Mouse (Mus musculus) thymus, adult 2 months (tissue): ENCODE measurements around the gene Olfr92. TPM values are rescaled to one million over a fixed set of nuclear protein-coding genes. Genes with fewer than 3 reads are reported as not detected.

Experiments used
- DNase-seq: peaks from one replicate; pipeline ENCODE4 v3.0.0; 2021
- H3K27ac ChIP-seq: fragments of 200-500 bp; 2 replicates; pipeline ENCODE4 v1.5.1; 2012; ENCODE audit warnings: low read length, control low read depth; ENCODE audit not compliant: control insufficient read depth, insufficient read depth
- H3K27me3 ChIP-seq: fragments of 200-500 bp; 2 replicates; pipeline ENCODE4 v1.6.1; 2012; ENCODE audit warnings: mild to moderate bottlenecking, low read length, moderate library complexity, mixed read lengths; ENCODE audit not compliant: control insufficient read depth, insufficient read depth
- H3K36me3 ChIP-seq: fragments of 200-500 bp; 2 replicates; pipeline ENCODE4 v1.6.1; 2012; ENCODE audit warnings: mild to moderate bottlenecking, low read length, moderate library complexity; ENCODE audit not compliant: control insufficient read depth, insufficient read depth
- H3K4me1 ChIP-seq: fragments of 200-500 bp; replicated peaks from 2 replicates; pipeline ENCODE4 v1.6.1; 2012; ENCODE audit warnings: low read length; ENCODE audit not compliant: control insufficient read depth, insufficient read depth
- H3K4me3 ChIP-seq: fragments of 200-500 bp; 2 replicates; pipeline ENCODE4 v1.5.1; 2012; ENCODE audit warnings: mild to moderate bottlenecking, low read length, control low read depth, moderate library complexity; ENCODE audit not compliant: control insufficient read depth, insufficient read depth
- CTCF ChIP-seq: fragments of 200-500 bp; IDR thresholded peaks from 2 replicates; pipeline ENCODE4 v1.5.1; 2012; ENCODE audit warnings: mild to moderate bottlenecking, control low read depth, low read length, moderate library complexity, borderline replicate concordance; ENCODE audit not compliant: control insufficient read depth, poor library complexity, insufficient read depth; ENCODE audit errors: extremely low read depth
- POLR2A ChIP-seq: fragments of 200-500 bp; IDR thresholded peaks from 2 replicates; pipeline ENCODE4 v1.6.1; 2012; ENCODE audit warnings: mild to moderate bottlenecking, low read length, control low read depth, moderate library complexity; ENCODE audit not compliant: control insufficient read depth, poor library complexity, insufficient read depth; ENCODE audit errors: extremely low read depth
- WGBS: fragments of 180-500 bp; shearing (Covaris S2); methylation state at CpG from one replicate; pipeline ENCODE4 v1.1.7; 2018; 5-methylcytosine and 5-hydroxymethylcytosine counted together
- polyA plus RNA-seq: library from polyadenylated mRNA; depleted of rRNA; stranded (reverse); fragments of >200 nt; gene quantifications from 2 replicates; pipeline ENCODE4 v1.2.3, GENCODE M21; 2012

Olfr92 gene
- polyA plus RNA-seq, 1 experiment: not detected

DNA sequence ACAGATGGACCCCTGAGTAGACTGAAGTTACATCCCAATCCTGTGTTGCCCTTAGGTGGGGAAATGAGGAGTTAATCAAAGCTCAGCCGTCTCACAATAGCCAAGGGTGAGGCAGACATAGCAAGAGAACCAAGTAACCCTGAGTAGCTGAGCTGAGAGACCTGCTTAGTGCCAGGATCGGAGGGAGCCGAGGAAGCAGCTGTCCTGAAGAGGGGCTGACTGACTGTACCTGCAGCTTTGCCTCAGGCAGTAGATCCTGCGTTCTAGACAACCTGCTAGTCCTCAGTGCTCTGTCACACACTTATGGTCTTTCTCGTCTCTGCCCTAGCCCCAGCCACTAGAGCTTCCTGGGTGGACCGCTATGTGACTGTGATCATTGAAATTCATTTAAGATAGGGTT lies 44.7 kb downstream of the Olfr92 start:
- no peak overlapping the region for H3K27ac ChIP-seq
- WGBS: 98% methylated on average over 6 of the region's 6 CpGs
- peaks cover 27% of the 10 kb centered on the region for H3K36me3 ChIP-seq
- no peak for TF ChIP-seq CTCF
- no peak for TF ChIP-seq POLR2A
- no peaks in the 10 kb centered on the region for H3K4me1 ChIP-seq
- H3K27me3 ChIP-seq: no peaks in the 10 kb centered on the region
- H3K4me3 ChIP-seq: no peak overlapping the region
- DNase-seq: no peak

DNA sequence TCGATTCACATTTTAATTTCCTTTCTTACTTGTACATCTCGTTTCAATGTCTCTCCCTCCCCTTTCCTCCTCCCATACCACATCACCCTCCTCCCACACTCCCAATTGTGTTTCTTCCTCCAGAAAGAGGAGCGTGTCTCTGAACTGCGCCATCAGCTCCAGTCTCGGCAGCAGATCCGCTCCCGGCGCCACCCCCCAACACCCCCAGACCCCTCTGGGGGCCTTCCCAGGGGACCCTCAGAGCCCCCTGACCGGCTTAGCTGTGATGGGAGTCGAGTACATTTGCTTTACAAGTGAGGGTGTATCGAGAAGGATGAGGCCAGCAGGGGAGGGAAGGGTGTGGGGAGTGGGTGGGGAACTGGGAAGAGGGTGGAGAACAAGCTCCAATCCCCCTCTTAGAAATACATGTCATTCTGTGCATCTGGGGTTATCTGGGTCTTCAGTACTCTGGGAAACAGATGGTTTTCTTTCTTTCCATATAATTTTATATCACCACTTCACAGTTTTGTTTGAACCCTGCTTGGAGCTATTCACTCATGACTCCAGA lies 47.1 kb downstream of the Olfr92 start:
- DNase-seq: no peak
- Histone ChIP-seq H3K36me3 (peaks cover 35% of the 10 kb centered on the region), H3K27me3 (no peaks in the 10 kb centered on the region), H3K27ac (no peak overlapping the region), H3K4me1 (no peaks in the 10 kb centered on the region), H3K4me3 (no peak overlapping the region)
- 89% methylated on average over 11 of the region's 11 CpGs for WGBS
- TF ChIP-seq CTCF: no peak
- TF ChIP-seq POLR2A: no peak

DNA sequence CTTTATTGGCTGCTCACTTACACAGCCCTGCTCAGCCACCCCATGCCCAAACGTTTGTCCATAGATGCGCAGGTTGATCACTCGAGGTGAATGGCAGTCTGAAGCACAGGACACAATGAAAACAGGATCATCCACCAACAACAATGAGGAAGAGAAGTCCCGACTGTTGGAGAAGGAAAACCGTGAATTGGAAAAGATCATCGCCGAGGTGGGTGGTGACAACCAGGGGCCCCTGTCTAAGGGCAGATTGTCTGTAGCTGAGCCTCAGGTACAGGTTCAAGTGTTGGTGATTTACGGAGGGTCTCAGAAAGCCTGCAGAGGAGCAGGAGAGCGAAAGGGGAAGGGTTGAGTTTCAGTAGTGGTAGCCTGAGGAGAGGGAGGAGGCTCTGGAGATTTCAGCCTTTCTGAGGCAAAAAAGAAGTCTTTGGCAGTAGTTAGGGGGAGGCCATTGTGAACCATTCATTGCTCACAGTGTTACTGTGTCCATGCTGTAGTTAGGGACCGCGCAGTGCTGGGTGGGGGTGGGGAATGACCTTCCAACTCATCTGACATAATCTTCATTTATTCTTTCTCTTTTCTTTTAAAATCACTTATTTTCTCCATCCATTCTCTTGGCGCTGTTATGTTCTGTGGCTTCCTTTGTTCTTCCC lies 47.7 kb downstream of the Olfr92 start:
- H3K36me3 ChIP-seq: peaks cover 41% of the 10 kb centered on the region
- no peak for TF ChIP-seq CTCF
- no peak for TF ChIP-seq POLR2A
- no peak overlapping the region for H3K4me3 ChIP-seq

DNA sequence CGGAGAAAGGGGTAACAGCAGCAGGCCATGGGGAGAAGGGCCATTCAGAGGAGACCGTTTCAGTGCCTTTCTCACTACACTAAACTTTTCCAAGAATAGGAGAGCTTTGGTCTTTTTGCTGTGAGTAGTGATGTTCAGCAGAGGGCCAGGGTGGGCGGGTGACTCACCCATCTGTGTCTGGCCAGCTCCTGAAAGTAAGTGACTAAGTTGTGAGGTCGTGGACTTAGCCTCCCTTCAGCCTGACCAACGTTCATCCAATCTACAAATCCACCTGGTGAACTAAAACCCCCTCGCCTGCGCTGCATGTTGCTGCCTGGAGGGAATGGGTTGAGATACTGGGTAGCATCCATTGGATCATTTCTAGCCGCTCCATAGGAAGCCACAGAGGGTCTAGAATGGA lies 49.8 kb downstream of the Olfr92 start:
- Histone ChIP-seq H3K27me3 (no peaks in the 10 kb centered on the region), H3K4me3 (no peak overlapping the region), H3K27ac (no peak overlapping the region), H3K4me1 (no peaks in the 10 kb centered on the region), H3K36me3 (peaks cover 45% of the 10 kb centered on the region)
- TF ChIP-seq POLR2A (no peak), CTCF (no peak)
- no peak for DNase-seq
- 95% methylated on average over 8 of the region's 8 CpGs for WGBS

More for the DNA sequence above, 47.7 kb downstream of the Olfr92 start:
- Histone ChIP-seq H3K27me3 (no peaks in the 10 kb centered on the region), H3K4me1 (no peaks in the 10 kb centered on the region), H3K27ac (no peak overlapping the region)
- 96% methylated on average over 12 of the region's 12 CpGs for WGBS
- no peak for DNase-seq

DNA sequence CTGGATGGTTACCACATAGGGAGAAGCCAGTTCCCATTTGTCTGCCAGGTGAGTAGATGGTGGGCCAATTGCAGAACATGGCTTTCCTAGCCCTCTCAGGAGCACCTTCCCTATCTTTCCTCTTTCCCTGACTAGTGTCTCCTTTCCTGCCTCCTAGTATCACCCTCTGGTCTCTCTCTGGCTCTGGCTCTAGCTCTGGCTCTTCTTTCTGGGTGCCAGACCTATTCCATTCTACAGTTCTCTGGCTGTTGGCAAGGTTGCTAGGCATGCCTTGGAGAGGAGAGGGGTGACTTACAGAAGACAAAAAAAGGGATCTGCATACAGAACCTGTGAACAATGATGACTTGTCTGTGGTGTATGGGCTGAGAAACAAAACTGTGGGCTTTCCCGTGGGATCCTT lies 52.0 kb downstream of the Olfr92 start:
- WGBS: 93% methylated on average over 1 of the region's 1 CpGs
- no peak overlapping the region for H3K4me3 ChIP-seq
- H3K27me3 ChIP-seq: no peaks in the 10 kb centered on the region
- H3K4me1 ChIP-seq: no peaks in the 10 kb centered on the region
- DNase-seq: no peak
- peaks cover 58% of the 10 kb centered on the region for H3K36me3 ChIP-seq
- no peak overlapping the region for H3K27ac ChIP-seq
- TF ChIP-seq POLR2A (no peak), CTCF (no peak)

DNA sequence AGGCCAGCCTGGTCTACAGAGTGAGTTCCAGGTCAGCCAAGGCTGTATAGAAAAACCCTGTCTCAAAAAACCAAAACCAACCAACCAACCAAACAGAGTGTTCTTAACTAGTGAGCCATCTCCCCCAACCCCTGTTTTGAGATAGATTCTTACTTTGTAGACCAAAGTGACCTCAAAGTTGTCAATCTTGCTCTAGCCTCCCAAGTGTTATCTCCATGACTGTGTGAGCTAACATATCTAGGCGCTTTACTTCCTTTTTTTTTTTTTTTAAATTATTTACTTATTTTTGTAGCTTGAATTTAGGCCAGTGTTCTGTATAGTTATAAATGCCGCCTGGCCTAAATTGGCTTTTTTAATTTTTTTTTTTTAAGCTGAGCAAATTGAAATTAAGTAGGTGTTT lies 53.9 kb downstream of the Olfr92 start:
- 94% methylated on average over 2 of the region's 2 CpGs for WGBS
- TF ChIP-seq POLR2A (no peak), CTCF (no peak)
- DNase-seq: no peak
- Histone ChIP-seq H3K27me3 (no peaks in the 10 kb centered on the region), H3K36me3 (peaks cover 62% of the 10 kb centered on the region), H3K4me3 (no peak overlapping the region), H3K27ac (no peak overlapping the region), H3K4me1 (no peaks in the 10 kb centered on the region)

DNA sequence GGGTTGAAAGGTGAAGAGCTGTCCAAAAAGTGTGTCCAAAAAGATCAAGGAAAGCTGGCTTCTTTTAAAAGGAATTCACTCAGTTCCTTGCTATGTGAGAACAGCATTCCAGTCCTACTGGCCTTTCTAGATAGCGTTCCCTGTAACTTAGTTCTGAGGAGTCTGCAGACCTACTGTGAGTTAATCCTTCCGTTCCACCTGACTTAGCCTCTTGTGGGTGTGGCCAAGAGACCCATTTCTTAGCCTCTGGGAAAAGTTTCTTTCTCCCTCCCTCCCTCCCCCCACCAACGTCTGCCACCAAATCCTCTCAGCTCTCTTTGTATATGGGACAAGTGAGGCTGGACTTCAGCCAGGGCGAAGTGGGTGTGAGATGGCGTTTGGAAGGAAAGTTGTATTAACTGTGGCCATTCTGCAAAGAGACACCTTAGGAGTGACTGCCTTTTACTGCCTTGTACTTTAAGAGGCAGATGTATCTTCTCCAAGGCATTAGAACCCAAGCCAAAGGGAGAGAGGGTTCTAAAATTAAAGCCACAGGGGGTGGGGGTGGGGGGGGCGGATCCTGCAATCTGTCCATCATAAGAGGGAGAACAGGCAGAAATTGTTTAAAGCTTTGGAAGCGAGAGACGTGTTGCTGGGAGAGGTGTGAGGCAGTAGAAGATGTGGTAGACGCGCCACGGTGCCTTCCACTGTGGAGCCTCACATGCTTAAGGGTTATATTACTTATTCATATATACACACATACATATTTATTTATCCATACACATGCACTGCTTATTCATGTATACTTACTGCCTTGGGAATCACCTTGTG lies 56.0 kb downstream of the Olfr92 start:
- Histone ChIP-seq H3K27ac (no peak overlapping the region), H3K4me1 (no peaks in the 10 kb centered on the region), H3K27me3 (no peaks in the 10 kb centered on the region), H3K4me3 (no peak overlapping the region), H3K36me3 (peaks cover 54% of the 10 kb centered on the region)
- WGBS: 94% methylated on average over 11 of the region's 11 CpGs
- TF ChIP-seq CTCF (no peak), POLR2A (no peak)
- no peak for DNase-seq
